Mouse (Mus musculus): Measurements from ENCODE around the gene Veph1.

DNA sequence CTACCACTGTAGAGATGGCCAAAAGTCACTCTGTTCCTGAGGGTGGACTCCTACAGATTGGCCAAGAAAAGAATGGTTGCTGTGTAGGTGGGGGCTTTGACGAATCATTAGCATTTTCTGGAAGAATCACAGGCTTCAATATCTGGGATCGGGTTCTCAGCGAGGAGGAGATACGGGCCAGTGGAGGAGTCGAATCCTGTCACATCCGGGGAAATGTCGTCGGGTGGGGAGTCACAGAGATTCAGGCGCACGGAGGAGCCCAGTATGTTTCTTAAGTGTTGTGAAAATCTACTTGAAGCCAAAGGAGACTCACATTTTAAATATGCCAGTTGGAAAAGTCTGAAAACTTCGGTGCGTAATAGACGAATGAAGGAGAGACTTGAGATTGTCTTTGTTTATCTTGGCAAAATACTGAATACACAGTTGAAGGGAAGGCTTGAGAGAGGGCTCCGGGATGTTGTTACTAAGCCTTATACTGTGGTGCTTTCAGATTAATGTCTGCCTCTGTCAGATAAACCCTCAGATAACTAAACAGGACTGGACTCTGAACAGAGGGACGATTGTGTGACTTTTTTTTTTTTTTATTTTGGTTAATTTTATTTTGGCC lies 71.6 kb downstream of the Veph1 start:
- no peak for TF ChIP-seq GATA1 (IDR thresholded peaks at IDR 0.05; ENCODE audit: borderline replicate concordance, low read length)
- TF ChIP-seq FLI1 (IDR thresholded peaks at IDR 0.05; ENCODE audit: low read length), result no peak
